Mouse (Mus musculus): ENCODE measurements around the gene Fam189b. TPM values are rescaled to one million over a fixed set of nuclear protein-coding genes. Genes with fewer than 3 reads are reported as not detected.
A peak's percentile ranks its signal among the peaks of the same experiment; 100 is the strongest.

Gene Fam189b
- polyA plus RNA-seq, 1 experiment from 2014 or later = 23.5 TPM

GRCm38 (mm10) chr3:89224796-89225195 is 41.9 kb downstream of the Fam189b start:
- Histone ChIP-seq H3K4me1 (replicated peaks; ENCODE audit: insufficient read depth, low read length) (peaks cover 24% of the 10 kb centered on the region), H3K36me3 (ENCODE audit: insufficient read depth, low read length) (no peaks in the 10 kb centered on the region), H3K4me3 (replicated peaks; ENCODE audit: low read depth, low read length) (no peak overlapping the region), H3K27me3 (ENCODE audit: insufficient read depth, low read length) (no peaks in the 10 kb centered on the region), H3K9ac (ENCODE audit: low read depth, low read length) (no peak overlapping the region), H3K4me2 (ENCODE audit: low read length) (no peak overlapping the region), H3K9me3 (replicated peaks; ENCODE audit: low read length) (no peaks in the 10 kb centered on the region), H3K27ac (no peak overlapping the region)
- no peak for TF ChIP-seq CTCF (IDR thresholded peaks at IDR 0.05; ENCODE audit: low read depth)
- DNase-seq (ENCODE audit: low spot score) = no peak
- no peak for ATAC-seq (replicated peaks; ENCODE audit: low FRiP score, low read depth)
- WGBS = 80% methylated on average over 11 of the region's 11 CpGs

DNA sequence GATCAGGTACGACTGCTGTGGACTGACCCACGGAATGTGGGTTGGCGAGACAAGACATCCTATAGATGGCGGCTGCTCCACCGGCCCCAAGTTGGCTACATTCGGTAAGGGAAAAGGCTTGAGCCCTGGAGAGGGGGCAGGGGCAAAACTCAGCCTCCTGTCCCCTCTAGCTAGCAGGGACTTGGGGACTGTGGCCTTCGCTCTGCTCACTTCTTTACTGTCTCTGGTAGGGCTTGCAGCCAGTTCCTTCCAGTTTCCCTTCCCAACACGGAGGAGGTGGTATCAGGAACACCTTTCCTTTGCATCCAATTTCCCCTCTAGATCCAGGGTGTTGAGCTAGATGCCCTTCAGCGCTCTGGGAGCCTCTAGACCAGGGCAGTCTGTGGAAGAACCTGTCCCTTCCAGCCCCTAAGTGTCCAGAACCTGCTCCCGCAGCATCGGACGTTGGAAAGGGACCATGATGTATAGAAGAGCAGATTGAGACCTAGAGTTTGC is 42.4 kb downstream of the Fam189b start:
- no peaks in the 10 kb centered on the region for H3K27me3 ChIP-seq (ENCODE audit: insufficient read depth, low read length)
- no peak overlapping the region for H3K27ac ChIP-seq
- no peak overlapping the region for H3K9ac ChIP-seq (ENCODE audit: low read depth, low read length)
- ATAC-seq (replicated peaks; ENCODE audit: low FRiP score, low read depth) (no peak), DNase-seq (ENCODE audit: low spot score) (no peak)
- H3K36me3 ChIP-seq (ENCODE audit: insufficient read depth, low read length) = no peaks in the 10 kb centered on the region
- 69% methylated on average over 12 of the region's 12 CpGs for WGBS
- no peaks in the 10 kb centered on the region for H3K9me3 ChIP-seq (replicated peaks; ENCODE audit: low read length)
- H3K4me2 ChIP-seq (ENCODE audit: low read length) = no peak overlapping the region
- H3K4me1 ChIP-seq (replicated peaks; ENCODE audit: insufficient read depth, low read length) = peaks cover 24% of the 10 kb centered on the region
- H3K4me3 ChIP-seq (replicated peaks; ENCODE audit: low read depth, low read length) = no peak overlapping the region
- no peak for TF ChIP-seq CTCF (IDR thresholded peaks at IDR 0.05; ENCODE audit: low read depth)

- no peaks in the 10 kb centered on the region for H3K9me3 ChIP-seq (replicated peaks; ENCODE audit: low read length)
- H3K27me3 ChIP-seq (ENCODE audit: insufficient read depth, low read length) = no peaks in the 10 kb centered on the region
- H3K27ac ChIP-seq = no peak overlapping the region
- H3K4me3 ChIP-seq (replicated peaks; ENCODE audit: low read depth, low read length) = no peak overlapping the region
- H3K4me2 ChIP-seq (ENCODE audit: low read length) = no peak overlapping the region
- peaks cover 24% of the 10 kb centered on the region for H3K4me1 ChIP-seq (replicated peaks; ENCODE audit: insufficient read depth, low read length)
- no peak for TF ChIP-seq CTCF (IDR thresholded peaks at IDR 0.05; ENCODE audit: low read depth)
- H3K9ac ChIP-seq (ENCODE audit: low read depth, low read length) = no peak overlapping the region
- WGBS = 57% methylated on average over 4 of the region's 4 CpGs
- ATAC-seq (replicated peaks; ENCODE audit: low FRiP score, low read depth) (no peak), DNase-seq (ENCODE audit: low spot score) (no peak)
- H3K36me3 ChIP-seq (ENCODE audit: insufficient read depth, low read length) = no peaks in the 10 kb centered on the region
These were observed 43.0 kb downstream of the Fam189b start for GRCm38 (mm10) chr3:89225918-89226317.

DNA sequence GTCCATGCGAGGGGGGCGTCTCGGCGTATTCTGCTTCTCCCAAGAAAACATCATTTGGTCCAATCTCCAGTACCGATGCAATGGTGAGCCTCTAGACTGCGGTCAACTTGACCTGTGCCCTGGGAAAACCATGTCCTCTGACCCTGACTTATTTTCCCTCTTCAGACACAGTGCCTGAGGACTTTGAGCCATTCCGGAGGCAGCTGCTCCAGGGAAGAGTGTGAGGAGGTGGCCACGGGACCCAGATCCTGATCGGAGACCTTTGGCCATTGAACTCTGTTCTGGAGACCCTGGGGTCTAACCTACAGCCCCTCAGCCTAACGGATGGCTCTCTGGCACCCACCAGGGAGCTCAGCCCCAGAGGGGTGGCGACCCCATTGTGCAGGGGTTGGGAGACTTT is 43.4 kb downstream of the Fam189b start:
- Histone ChIP-seq H3K36me3 (ENCODE audit: insufficient read depth, low read length) (no peaks in the 10 kb centered on the region), H3K4me2 (ENCODE audit: low read length) (peak overlapping the region; percentile 69; the same call in 1 of the 2 replicates), H3K4me3 (replicated peaks; ENCODE audit: low read depth, low read length) (no peak overlapping the region), H3K4me1 (replicated peaks; ENCODE audit: insufficient read depth, low read length) (peaks cover 24% of the 10 kb centered on the region), H3K27me3 (ENCODE audit: insufficient read depth, low read length) (no peaks in the 10 kb centered on the region), H3K27ac (no peak overlapping the region), H3K9ac (ENCODE audit: low read depth, low read length) (no peak overlapping the region), H3K9me3 (replicated peaks; ENCODE audit: low read length) (no peaks in the 10 kb centered on the region)
- TF ChIP-seq CTCF (IDR thresholded peaks at IDR 0.05; ENCODE audit: low read depth) = no peak
- DNase-seq (ENCODE audit: low spot score) = no peak
- 44% methylated on average over 11 of the region's 11 CpGs for WGBS
- no peak for ATAC-seq (replicated peaks; ENCODE audit: low FRiP score, low read depth)

DNA sequence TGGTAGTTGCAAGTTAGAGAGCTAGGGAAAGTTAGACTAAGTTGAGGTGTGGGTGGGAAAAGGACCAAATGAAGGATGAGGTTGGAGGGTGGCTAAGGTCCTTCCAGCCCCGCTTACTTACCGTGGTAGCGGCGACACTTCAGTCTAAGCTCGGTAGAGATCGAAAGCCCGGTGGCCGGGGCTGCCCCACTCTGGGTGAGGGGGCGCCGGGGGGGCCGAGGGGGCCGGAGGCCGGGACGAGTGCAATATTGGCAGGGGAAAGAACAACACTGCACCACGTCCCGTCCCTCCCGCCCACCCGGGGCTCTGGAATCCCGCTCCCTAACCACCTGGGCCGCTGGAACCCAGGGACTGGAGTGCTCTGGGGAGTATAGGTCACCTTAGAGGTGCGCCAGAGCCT is 44.0 kb downstream of the Fam189b start, which contains the start of gene Mtx1:
Gene Mtx1 (minus strand): TSS at position 189 of the 400 bp plus-strand sequence.
- WGBS = 6% methylated on average over 21 of the region's 21 CpGs
- no peaks in the 10 kb centered on the region for H3K9me3 ChIP-seq (replicated peaks; ENCODE audit: low read length)
- H3K27me3 ChIP-seq (ENCODE audit: insufficient read depth, low read length) = no peaks in the 10 kb centered on the region
- H3K9ac ChIP-seq (ENCODE audit: low read depth, low read length) = peak within 1 kb of the TSS; percentile 48
- H3K4me2 ChIP-seq (ENCODE audit: low read length) = peak within 1 kb of the TSS; percentile 69
- TF ChIP-seq CTCF (IDR thresholded peaks at IDR 0.05; ENCODE audit: low read depth) = no peak
- ATAC-seq (replicated peaks; ENCODE audit: low FRiP score, low read depth) (peak; percentile 5), DNase-seq (ENCODE audit: low spot score) (no peak)
- no peaks in the 10 kb centered on the region for H3K36me3 ChIP-seq (ENCODE audit: insufficient read depth, low read length)
- H3K4me1 ChIP-seq (replicated peaks; ENCODE audit: insufficient read depth, low read length) = peaks cover 24% of the 10 kb centered on the region
- peak within 1 kb of the TSS; percentile 33 for H3K4me3 ChIP-seq (replicated peaks; ENCODE audit: low read depth, low read length)
- H3K27ac ChIP-seq = peak within 1 kb of the TSS; percentile 85

GRCm38 (mm10) chr3:89227307-89228179 is 44.6 kb downstream of the Fam189b start:
- DNase-seq (ENCODE audit: low spot score) (peak; percentile 95), ATAC-seq (replicated peaks; ENCODE audit: low FRiP score, low read depth) (peak; percentile 74)
- 4% methylated on average over 41 of the region's 41 CpGs for WGBS
- Histone ChIP-seq H3K36me3 (ENCODE audit: insufficient read depth, low read length) (no peaks in the 10 kb centered on the region), H3K4me1 (replicated peaks; ENCODE audit: insufficient read depth, low read length) (peaks cover 24% of the 10 kb centered on the region), H3K27me3 (ENCODE audit: insufficient read depth, low read length) (no peaks in the 10 kb centered on the region), H3K9ac (ENCODE audit: low read depth, low read length) (peak overlapping the region; percentile 48), H3K9me3 (replicated peaks; ENCODE audit: low read length) (no peaks in the 10 kb centered on the region), H3K27ac (peak overlapping the region; percentile 85), H3K4me3 (replicated peaks; ENCODE audit: low read depth, low read length) (peak overlapping the region; percentile 33), H3K4me2 (ENCODE audit: low read length) (peak overlapping the region; percentile 69)
- no peak for TF ChIP-seq CTCF (IDR thresholded peaks at IDR 0.05; ENCODE audit: low read depth)

Measured in kidney, postnatal 0 days (tissue).